Mouse (Mus musculus): ENCODE results near the gene Patz1. TPM values are rescaled to one million over a fixed set of nuclear protein-coding genes. Genes with fewer than 3 reads are reported as not detected.

The Patz1 gene
- polyA plus RNA-seq, 3 experiments from 2014 or later = 15.5 to 19.6 (median 16.0) TPM

GRCm38 (mm10) chr11:3292711-3293249 lies 4.1 kb downstream of the Patz1 start:
- ATAC-seq = no peak

GRCm38 (mm10) chr11:3293361-3293760 lies 4.7 kb downstream of the Patz1 start:
- no peak for ATAC-seq

GRCm38 (mm10) chr11:3294641-3295040 lies 6.0 kb downstream of the Patz1 start:
- ATAC-seq = no peak

GRCm38 (mm10) chr11:3296056-3296455 lies 7.4 kb downstream of the Patz1 start:
- ATAC-seq = no peak

- no peak for ATAC-seq
Observed at GRCm38 (mm10) chr11:3297871-3298812, 9.5 kb downstream of the Patz1 start.

- no peak for ATAC-seq
Observed at GRCm38 (mm10) chr11:3298813-3299185, 10.1 kb downstream of the Patz1 start.

- ATAC-seq = no peak
Observed at GRCm38 (mm10) chr11:3301075-3301474, 12.4 kb downstream of the Patz1 start.

- no peak for ATAC-seq
Observed at GRCm38 (mm10) chr11:3302385-3302784, 13.7 kb downstream of the Patz1 start.

- ATAC-seq = no peak
Observed at GRCm38 (mm10) chr11:3302792-3303191, 14.1 kb downstream of the Patz1 start.

GRCm38 (mm10) chr11:3305821-3306220 lies 17.1 kb downstream of the Patz1 start:
- ATAC-seq = no peak

GRCm38 (mm10) chr11:3307875-3308274 lies 19.2 kb downstream of the Patz1 start:
- ATAC-seq = no peak

GRCm38 (mm10) chr11:3309884-3310283 lies 21.2 kb downstream of the Patz1 start:
- no peak for ATAC-seq

GRCm38 (mm10) chr11:3310789-3311585 lies 22.3 kb downstream of the Patz1 start:
- no peak for ATAC-seq

GRCm38 (mm10) chr11:3311586-3312347 lies 23.1 kb downstream of the Patz1 start:
- ATAC-seq = no peak

- ATAC-seq = peak; percentile 43
Observed at GRCm38 (mm10) chr11:3313294-3313693, 24.6 kb downstream of the Patz1 start.

GRCm38 (mm10) chr11:3314148-3314547 lies 25.5 kb downstream of the Patz1 start:
- no peak for ATAC-seq

- ATAC-seq = no peak
Observed at GRCm38 (mm10) chr11:3318286-3318685, 29.6 kb downstream of the Patz1 start.

GRCm38 (mm10) chr11:3328271-3328670 lies 39.6 kb downstream of the Patz1 start:
- no peak for ATAC-seq

- ATAC-seq = no peak
Observed at GRCm38 (mm10) chr11:3328806-3329775, 40.4 kb downstream of the Patz1 start.

GRCm38 (mm10) chr11:3329891-3330451 lies 41.3 kb downstream of the Patz1 start, which contains the start of gene Pik3ip1:
Pik3ip1 (plus strand) TSS chr11:3330401.
- ATAC-seq = no peak

- ATAC-seq = peak; percentile 32
Observed at GRCm38 (mm10) chr11:3330566-3330965, 41.9 kb downstream of the Patz1 start.
